ENCODE assay signal across 12 mouse cellular contexts in the genomic region with DNA sequence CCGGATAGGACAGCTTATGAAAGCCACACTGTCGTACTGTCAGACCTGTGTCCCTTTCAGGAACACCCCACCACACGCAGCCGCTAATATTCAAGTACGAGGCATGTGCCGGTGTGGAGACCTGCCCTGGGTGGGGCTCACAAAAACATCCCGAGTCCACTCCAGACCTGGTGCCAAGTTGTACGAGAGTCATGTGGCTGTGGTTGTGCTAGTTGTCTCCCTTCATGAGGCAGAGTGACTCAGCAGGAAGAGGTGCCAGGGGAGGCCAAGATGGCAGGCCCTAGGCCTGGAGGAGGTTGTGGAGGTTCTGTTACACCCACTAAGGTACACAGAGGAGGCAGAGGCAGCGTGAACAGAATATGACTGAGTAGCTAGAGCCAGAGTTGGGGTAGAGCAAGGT.
DNase-seq lines count a peak whose midpoint lies in the region.
"Had no signal": no experiment of that assay in that cellular context is flagged by ENCODE, and none has a peak within 500 bp of the region (broad histone marks: within the 10 kb centered on the region; RNA-seq: fewer than 3 reads in every experiment).

No protein-coding gene starts in this region.

- peak; percentile 30 for DNase-seq in adrenal gland, postnatal 25 days
- DNase-seq in adrenal gland, adult 18-20 months (ENCODE audit: low spot score in 2 of 2), result no peak
- DNase-seq in 3T3-L1 (ENCODE audit: low read depth, low spot score) (peak; percentile 74), adipocyte (ENCODE audit: low spot score) (peak; percentile 61)
- DNase-seq in lung, postnatal 36 days, result peak; percentile 45
- DNase-seq in thymus, adult 18-20 months, result no peak
- no peak for DNase-seq in thymus, postnatal 10 days (ENCODE audit: low spot score in 2 of 2)
- DNase-seq in gastrocnemius, adult 18-20 months (ENCODE audit: low spot score), result no peak
- DNase-seq: cerebellum, adult 2 months; gastrocnemius, postnatal 25 days; kidney, adult 11 months; thymus, adult 2 months had no signal

Comparison
In these comparisons a context has a peak if more than half of its experiments do, and no peak if none do; other contexts are left out.
1. DNase-seq: peak in adrenal gland, postnatal 25 days (single experiment), 3T3-L1 (single experiment), adipocyte (single experiment) and lung, postnatal 36 days (single experiment); none in adrenal gland, adult 18-20 months (0 of 2), thymus, adult 18-20 months (0 of 2), thymus, postnatal 10 days (0 of 2) and gastrocnemius, adult 18-20 months (single experiment).